In the genomic region with DNA sequence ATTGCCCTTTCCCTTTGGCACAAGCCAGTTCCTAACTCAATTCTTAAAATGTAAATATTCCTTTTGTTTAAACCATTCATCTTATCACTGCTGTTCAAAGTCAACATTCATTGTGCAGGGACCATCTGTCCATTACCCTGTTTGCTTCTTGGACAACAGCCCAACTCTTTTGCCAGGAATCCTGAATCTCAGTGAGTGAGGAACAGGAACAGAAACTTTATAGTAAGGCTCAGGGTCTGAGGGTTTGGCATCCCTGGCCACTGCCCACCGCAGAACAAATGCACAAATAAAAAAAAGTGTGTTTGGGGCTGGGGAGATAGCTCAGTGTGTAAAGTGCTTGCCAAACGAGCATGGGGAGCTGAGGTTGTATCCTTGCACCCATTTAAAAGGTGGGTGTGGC, we compare ENCODE assay signal across 19 mouse cellular contexts.
A peak's percentile ranks its signal among the peaks of the same experiment; 100 is the strongest.
DNase-seq lines count a peak whose midpoint lies in the region; ATAC-seq and TF ChIP-seq lines count a peak whose summit lies in the region.
"Had no signal": no experiment of that assay in that cellular context is flagged by ENCODE, and none has a peak within 500 bp of the region (broad histone marks: within the 10 kb centered on the region; RNA-seq: fewer than 3 reads in every experiment).

No protein-coding gene starts in this region.

- 27% methylated on average over 2 of the region's 2 CpGs for WGBS in forebrain, embryonic 16.5 days
- 68% methylated on average over 2 of the region's 2 CpGs for WGBS in forebrain, embryonic 12.5 days

- no peak for TF ChIP-seq POLR2A in testis, adult 2 months (IDR thresholded peaks at IDR 0.05; ENCODE audit: control insufficient read depth, low read depth, low read length)

- no peak overlapping the region for H3K4me3 ChIP-seq in forebrain, embryonic 16.5 days (replicated peaks; ENCODE audit: low read length)
- no peak overlapping the region for H3K4me3 ChIP-seq in forebrain, embryonic 12.5 days (replicated peaks)
- H3K4me3 ChIP-seq in testis, adult 2 months (ENCODE audit: control insufficient read depth, low read depth, low read length) = peak overlapping the region; percentile 61
- H3K4me3 ChIP-seq: liver, embryonic 13.5 days; neural tube, embryonic 12.5 days had no signal

- H3K4me1 ChIP-seq in forebrain, embryonic 16.5 days (replicated peaks; ENCODE audit: control insufficient read depth, insufficient read depth, low read length) = peaks cover 5% of the 10 kb centered on the region
- peaks cover 9% of the 10 kb centered on the region for H3K4me1 ChIP-seq in forebrain, embryonic 12.5 days
- H3K4me1 ChIP-seq in testis, adult 2 months (ENCODE audit: control insufficient read depth, insufficient read depth, low read length) = no peaks in the 10 kb centered on the region
- H3K4me1 ChIP-seq: liver, embryonic 13.5 days; neural tube, embryonic 12.5 days had no signal

- H3K27me3 ChIP-seq in forebrain, embryonic 16.5 days (replicated peaks; ENCODE audit: control insufficient read depth, insufficient read depth, low read length) = no peaks in the 10 kb centered on the region
- no peaks in the 10 kb centered on the region for H3K27me3 ChIP-seq in forebrain, embryonic 12.5 days
- no peaks in the 10 kb centered on the region for H3K27me3 ChIP-seq in testis, adult 2 months (ENCODE audit: control insufficient read depth, insufficient read depth, low read length)
- H3K27me3 ChIP-seq: liver, embryonic 13.5 days; neural tube, embryonic 12.5 days had no signal

- peak; percentile 43 for DNase-seq in layer of hippocampus, adult 9-11 months
- no peak for DNase-seq in layer of hippocampus, adult 18-20 months (ENCODE audit: low spot score in 2 of 2)
- DNase-seq in testis, postnatal 14 days (ENCODE audit: low spot score) = no peak
- DNase-seq in liver = no peak
- DNase-seq: adrenal gland, postnatal 10 days; cerebellum, adult 18-20 months; forebrain, postnatal 0 days; heart, postnatal 36 days; kidney, adult 18-20 months; kidney, postnatal 10 days; liver, embryonic 13.5 days; spleen, adult 18-20 months; thymus, postnatal 25 days had no signal

- no peaks in the 10 kb centered on the region for H3K9me3 ChIP-seq in forebrain, embryonic 16.5 days (ENCODE audit: control insufficient read depth, low read length)
- H3K9me3 ChIP-seq in forebrain, embryonic 12.5 days = no peaks in the 10 kb centered on the region
- H3K9me3 ChIP-seq: liver, embryonic 13.5 days; neural tube, embryonic 12.5 days had no signal

- no peak for TF ChIP-seq CTCF in testis, adult 2 months (IDR thresholded peaks at IDR 0.05; ENCODE audit: control insufficient read depth, insufficient read depth, insufficient replicate concordance, low read depth, low read length)

- peak; percentile 23; the same call in 1 of the 2 replicates for ATAC-seq in forebrain, embryonic 16.5 days
- ATAC-seq in forebrain, embryonic 12.5 days (ENCODE audit: low FRiP score) = no peak
- ATAC-seq in inflammation-experienced regulatory T-cells, adult 6 months = no peak
- ATAC-seq: forebrain, postnatal 0 days; midbrain, embryonic 16.5 days had no signal

- H3K27ac ChIP-seq in forebrain, embryonic 16.5 days (ENCODE audit: low read length) = no peak overlapping the region
- H3K27ac ChIP-seq in forebrain, embryonic 12.5 days = no peak overlapping the region
- H3K27ac ChIP-seq in testis, adult 2 months (ENCODE audit: control insufficient read depth, insufficient read depth, low read depth, low read length) = no peak overlapping the region
- H3K27ac ChIP-seq: liver, embryonic 13.5 days; neural tube, embryonic 12.5 days had no signal

- no peak overlapping the region for H3K9ac ChIP-seq in forebrain, embryonic 16.5 days (replicated peaks; ENCODE audit: low read depth, low read length)
- no peak overlapping the region for H3K9ac ChIP-seq in forebrain, embryonic 12.5 days
- H3K9ac ChIP-seq: forebrain, postnatal 0 days; liver, embryonic 13.5 days; neural tube, embryonic 12.5 days had no signal

- no peaks in the 10 kb centered on the region for H3K36me3 ChIP-seq in forebrain, embryonic 16.5 days (ENCODE audit: control insufficient read depth, insufficient read depth)
- no peaks in the 10 kb centered on the region for H3K36me3 ChIP-seq in forebrain, embryonic 12.5 days (replicated peaks)
- no peaks in the 10 kb centered on the region for H3K36me3 ChIP-seq in testis, adult 2 months (ENCODE audit: control insufficient read depth, insufficient read depth, low read length)
- H3K36me3 ChIP-seq: liver, embryonic 13.5 days; neural tube, embryonic 12.5 days had no signal

- no peak overlapping the region for H3K4me2 ChIP-seq in forebrain, embryonic 16.5 days (ENCODE audit: low read length)
- no peak overlapping the region for H3K4me2 ChIP-seq in forebrain, embryonic 12.5 days
- H3K4me2 ChIP-seq: liver, embryonic 13.5 days; neural tube, embryonic 12.5 days had no signal
